Mouse (Mus musculus): Measurements from ENCODE around the gene Klrk1. TPM values are rescaled to one million over a fixed set of nuclear protein-coding genes. Genes with fewer than 3 reads are reported as not detected.

Gene Klrk1
- polyA plus RNA-seq, 1 experiment: not detected

DNA sequence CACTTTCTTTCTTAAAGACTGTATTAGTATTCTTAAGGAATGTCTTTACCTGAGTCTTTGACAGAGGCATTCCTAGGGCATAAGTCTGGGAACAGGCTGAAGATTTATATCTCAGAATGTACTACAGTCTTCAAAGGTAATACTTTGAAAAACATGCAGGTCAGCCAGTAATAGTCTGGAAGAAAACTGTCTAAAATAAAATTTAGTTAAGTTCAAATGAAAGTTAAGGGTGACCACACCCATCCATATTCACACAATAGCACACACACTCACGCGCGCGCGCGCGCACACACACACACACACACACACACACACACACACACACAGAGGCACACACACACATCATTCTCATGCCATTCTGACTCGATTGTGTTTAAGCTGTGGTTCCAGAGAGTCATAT, 46.1 kb downstream of the Klrk1 start, which contains the start of gene Klre1:
Gene Klre1, plus strand, starts transcription at position 301 of the 400 bp plus-strand sequence.
- Histone ChIP-seq H3K27me3 (replicated peaks) (peaks cover 4% of the 10 kb centered on the region), H3K4me3 (replicated peaks) (no peak within 1 kb of the TSS), H3K36me3 (replicated peaks; ENCODE audit: low read length) (no peaks in the 10 kb centered on the region), H3K4me1 (peaks cover 6% of the 10 kb centered on the region; the same call in 1 of the 2 replicates), H3K9me3 (no peaks in the 10 kb centered on the region)
- TF ChIP-seq FLI1 (IDR thresholded peaks at IDR 0.05; ENCODE audit: low read length): no peak
- no peak for TF ChIP-seq GATA1 (IDR thresholded peaks at IDR 0.05; ENCODE audit: borderline replicate concordance, low read length)

DNA sequence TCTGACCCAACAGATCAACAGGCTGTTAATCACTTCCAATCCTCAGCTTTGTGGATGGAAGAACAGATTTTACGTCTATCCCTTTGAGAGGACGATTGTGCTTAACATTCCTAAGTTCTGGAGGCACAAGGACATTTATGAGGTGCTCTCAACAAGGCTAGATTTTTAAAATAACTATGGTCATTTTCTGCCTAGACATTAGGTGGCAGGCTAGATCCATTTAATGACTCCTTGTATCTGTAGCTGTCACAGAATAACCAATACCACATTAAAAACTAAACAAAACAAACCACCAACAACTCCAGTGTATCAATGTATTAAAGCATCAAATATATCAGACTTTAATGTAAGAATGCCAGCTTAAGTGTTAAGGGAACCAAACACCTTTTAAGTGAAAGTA, 48.3 kb downstream of the Klrk1 start:
- H3K9me3 ChIP-seq: no peaks in the 10 kb centered on the region
- no peak overlapping the region for H3K4me3 ChIP-seq (replicated peaks)
- H3K27me3 ChIP-seq (replicated peaks): peaks cover 2% of the 10 kb centered on the region
- TF ChIP-seq FLI1 (IDR thresholded peaks at IDR 0.05; ENCODE audit: low read length) (no peak), GATA1 (IDR thresholded peaks at IDR 0.05; ENCODE audit: borderline replicate concordance, low read length) (no peak)
- H3K4me1 ChIP-seq: peaks cover 3% of the 10 kb centered on the region; the same call in 1 of the 2 replicates
- H3K36me3 ChIP-seq (replicated peaks; ENCODE audit: low read length): no peaks in the 10 kb centered on the region

DNA sequence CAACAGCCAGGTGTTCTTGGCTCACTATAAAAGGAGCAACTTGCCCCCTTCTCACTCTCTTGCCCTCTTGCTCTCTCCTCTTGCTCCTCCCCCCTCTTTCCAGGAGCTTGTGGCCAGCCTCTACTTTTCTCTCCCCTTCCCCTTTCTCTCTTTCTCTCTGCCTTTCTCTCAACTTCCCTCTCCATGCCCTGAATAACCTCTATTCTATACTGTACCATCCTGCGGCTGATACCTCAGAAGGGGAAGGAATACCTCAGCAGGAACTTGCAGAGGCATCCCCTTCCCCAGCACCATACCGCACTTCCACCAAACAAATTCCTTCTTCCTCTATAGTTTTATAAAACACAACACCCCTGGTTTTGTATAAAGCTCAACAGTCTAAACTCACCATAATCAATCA, 58.4 kb downstream of the Klrk1 start:
- H3K36me3 ChIP-seq (replicated peaks; ENCODE audit: low read length): no peaks in the 10 kb centered on the region
- H3K4me1 ChIP-seq: no peaks in the 10 kb centered on the region; the same call in 1 of the 2 replicates
- no peak overlapping the region for H3K4me3 ChIP-seq (replicated peaks)
- no peak for TF ChIP-seq FLI1 (IDR thresholded peaks at IDR 0.05; ENCODE audit: low read length)
- no peak for TF ChIP-seq GATA1 (IDR thresholded peaks at IDR 0.05; ENCODE audit: borderline replicate concordance, low read length)
- H3K27me3 ChIP-seq (replicated peaks): peaks cover 4% of the 10 kb centered on the region
- H3K9me3 ChIP-seq: no peaks in the 10 kb centered on the region

Other genes with a start within 250 kb of the Klrk1 start
- not detected in 2 replicates for gene Clec12b, start 238.0 kb downstream of the Klrk1 start, polyA plus RNA-seq (2012; ENCODE audit: insufficient read depth, low replicate concordance)
- 10.7 and 19.5 TPM in 2 replicates for gene Clec1b, start 226.6 kb downstream of the Klrk1 start, polyA plus RNA-seq (2012; ENCODE audit: insufficient read depth, low replicate concordance)
- gene Clec9a, start 215.0 kb downstream of the Klrk1 start, polyA plus RNA-seq (2012; ENCODE audit: insufficient read depth, low replicate concordance): not detected in 2 replicates
- not detected in 2 replicates for gene Clec1a, start 171.9 kb downstream of the Klrk1 start, polyA plus RNA-seq (2012; ENCODE audit: insufficient read depth, low replicate concordance)
- 0.21 TPM in 1 of 2 replicates, not detected in the other for gene Olr1, start 116.7 kb downstream of the Klrk1 start, polyA plus RNA-seq (2012; ENCODE audit: insufficient read depth, low replicate concordance)
- not detected in 2 replicates for gene Tmem52b, start 111.3 kb downstream of the Klrk1 start, polyA plus RNA-seq (2012; ENCODE audit: insufficient read depth, low replicate concordance)
- 25.5 and 160 TPM in 2 replicates for gene Gabarapl1, start 90.7 kb downstream of the Klrk1 start, polyA plus RNA-seq (2012; ENCODE audit: insufficient read depth, low replicate concordance)
- 0.69 TPM in 1 of 2 replicates, not detected in the other for gene Klre1, start 46.0 kb downstream of the Klrk1 start, polyA plus RNA-seq (2012; ENCODE audit: insufficient read depth, low replicate concordance)
- not detected in 2 replicates for gene Klrd1, start 32.1 kb downstream of the Klrk1 start, polyA plus RNA-seq (2012; ENCODE audit: insufficient read depth, low replicate concordance)
- not detected in 2 replicates for gene Klrc3, start 19.5 kb upstream of the Klrk1 start, polyA plus RNA-seq (2012; ENCODE audit: insufficient read depth, low replicate concordance)
- gene Klrc2, start 36.8 kb upstream of the Klrk1 start, polyA plus RNA-seq (2012; ENCODE audit: insufficient read depth, low replicate concordance): not detected in 2 replicates
- not detected in 2 replicates for gene Klrc1, start 55.1 kb upstream of the Klrk1 start, polyA plus RNA-seq (2012; ENCODE audit: insufficient read depth, low replicate concordance)
- gene Klri1, start 93.3 kb upstream of the Klrk1 start, polyA plus RNA-seq (2012; ENCODE audit: insufficient read depth, low replicate concordance): not detected in 2 replicates
- not detected in 2 replicates for gene Klri2, start 116.6 kb upstream of the Klrk1 start, polyA plus RNA-seq (2012; ENCODE audit: insufficient read depth, low replicate concordance)
- not detected in 2 replicates for gene Gm156, start 160.4 kb upstream of the Klrk1 start, polyA plus RNA-seq (2012; ENCODE audit: insufficient read depth, low replicate concordance)
- not detected in 2 replicates for gene Gm17631, start 238.8 kb upstream of the Klrk1 start, polyA plus RNA-seq (2012; ENCODE audit: insufficient read depth, low replicate concordance)

Data from megakaryocyte, embryonic 14.5 days (primary cell).